Mouse (Mus musculus) heart, embryonic 10.5 days (tissue): Measurements from ENCODE around the gene Nkpd1. TPM values are rescaled to one million over a fixed set of nuclear protein-coding genes. Genes with fewer than 3 reads are reported as not detected.
A peak's percentile ranks its signal among the peaks of the same experiment; 100 is the strongest.

Experiments
- DNase-seq: peaks from one replicate; pipeline ENCODE4 v3.0.0-alpha.2; 2017; ENCODE audit warnings: low spot score
- H3K27ac ChIP-seq: fragments of 300-500 bp; sonication (generic); 2 replicates; pipeline ENCODE4 v1.5.1; 2016; ENCODE audit warnings: mild to moderate bottlenecking
- H3K27me3 ChIP-seq: fragments of 300-500 bp; sonication (generic); 2 replicates; pipeline ENCODE4 v1.6.1; 2016; ENCODE audit warnings: mild to moderate bottlenecking; ENCODE audit not compliant: poor library complexity, insufficient read depth, severe bottlenecking
- H3K36me3 ChIP-seq: fragments of 300-500 bp; sonication (generic); 2 replicates; pipeline ENCODE4 v1.6.1; 2016; ENCODE audit warnings: mild to moderate bottlenecking, moderate library complexity
- H3K4me1 ChIP-seq: fragments of 300-500 bp; sonication (generic); 2 replicates; pipeline ENCODE4 v1.6.1; 2016; ENCODE audit warnings: mild to moderate bottlenecking
- H3K4me3 ChIP-seq: fragments of 300-500 bp; sonication (generic); 2 replicates; pipeline ENCODE4 v1.5.1; 2016; ENCODE audit warnings: mild to moderate bottlenecking, moderate library complexity
- H3K9me3 ChIP-seq: fragments of 300-500 bp; sonication (generic); 2 replicates; pipeline ENCODE4 v1.6.1; 2016; ENCODE audit warnings: mild to moderate bottlenecking, moderate library complexity
- WGBS: fragments of 180-500 bp; shearing (Covaris S2); methylation state at CpG from one replicate; pipeline ENCODE4 v1.1.7; 2016; 5-methylcytosine and 5-hydroxymethylcytosine counted together
- polyA plus RNA-seq: library from polyadenylated mRNA; unstranded; fragments of >200 nt; fragmentation: Nextera tagmentation; extraction: Ambion mirVana; gene quantifications from 2 replicates; pipeline ENCODE4 v1.2.1, GENCODE M21; 2016

The Nkpd1 gene
- polyA plus RNA-seq, 1 experiment from 2014 or later: 0.14 TPM

- peaks cover 28% of the 10 kb centered on the region for H3K36me3 ChIP-seq
- H3K27me3 ChIP-seq: peaks cover 40% of the 10 kb centered on the region
- H3K27ac ChIP-seq: peak overlapping the region; percentile 90
- no peaks in the 10 kb centered on the region for H3K9me3 ChIP-seq
- H3K4me1 ChIP-seq: peaks cover 35% of the 10 kb centered on the region
- 1% methylated on average over 53 of the region's 53 CpGs for WGBS
- peak overlapping the region; percentile 75 for H3K4me3 ChIP-seq
- DNase-seq: peak; percentile 93
Measured at GRCm38 (mm10) chr7:19572926-19573775, 55.5 kb downstream of the Nkpd1 start.

- Histone ChIP-seq H3K27me3 (peaks cover 46% of the 10 kb centered on the region), H3K4me1 (peaks cover 35% of the 10 kb centered on the region), H3K27ac (peak overlapping the region; percentile 90), H3K4me3 (peak overlapping the region; percentile 75), H3K9me3 (no peaks in the 10 kb centered on the region), H3K36me3 (peaks cover 25% of the 10 kb centered on the region)
- no peak for DNase-seq
- WGBS: 11% methylated on average over 16 of the region's 16 CpGs
Measured at GRCm38 (mm10) chr7:19573776-19574140, 56.1 kb downstream of the Nkpd1 start.

Other genes starting within 250 kb of the Nkpd1 start
- gene Vasp, start 246.0 kb upstream of the Nkpd1 start, polyA plus RNA-seq: 99.0 and 112 TPM in 2 replicates
- 0.13 TPM in 1 of 2 replicates, not detected in the other for gene Ppm1n, start 237.8 kb upstream of the Nkpd1 start, polyA plus RNA-seq
- 22.4 and 26.0 TPM in 2 replicates for gene Rtn2, start 235.2 kb upstream of the Nkpd1 start, polyA plus RNA-seq
- 0.24 and 0.27 TPM in 2 replicates for gene Fosb, start 207.8 kb upstream of the Nkpd1 start, polyA plus RNA-seq
- 74.0 and 84.2 TPM in 2 replicates for gene Ercc1, start 173.1 kb upstream of the Nkpd1 start, polyA plus RNA-seq
- 23.2 and 27.8 TPM in 2 replicates for gene Cd3eap, start 158.4 kb upstream of the Nkpd1 start, polyA plus RNA-seq
- 12.0 and 16.2 TPM in 2 replicates for gene Ppp1r13l, start 158.1 kb upstream of the Nkpd1 start, polyA plus RNA-seq
- 19.2 and 19.3 TPM in 2 replicates for gene Ercc2, start 135.8 kb upstream of the Nkpd1 start, polyA plus RNA-seq
- gene Klc3, start 113.7 kb upstream of the Nkpd1 start, polyA plus RNA-seq: 4.4 and 5.8 TPM in 2 replicates
- gene Ckm, start 113.1 kb upstream of the Nkpd1 start, polyA plus RNA-seq: 3.6 and 9.8 TPM in 2 replicates
- 7.0 and 8.9 TPM in 2 replicates for gene Mark4, start 59.0 kb upstream of the Nkpd1 start, polyA plus RNA-seq
- 1.8 and 2.5 TPM in 2 replicates for gene Exoc3l2, start 54.5 kb upstream of the Nkpd1 start, polyA plus RNA-seq
- gene Bloc1s3, start 9.5 kb upstream of the Nkpd1 start, polyA plus RNA-seq: 1.5 and 2.0 TPM in 2 replicates
- 95.3 and 107 TPM in 2 replicates for gene Trappc6a, start 9.4 kb upstream of the Nkpd1 start, polyA plus RNA-seq
- gene Ppp1r37, start 45.2 kb downstream of the Nkpd1 start, polyA plus RNA-seq: 17.9 and 30.0 TPM in 2 replicates
- gene Zfp296, start 59.4 kb downstream of the Nkpd1 start, polyA plus RNA-seq: 0.41 and 0.69 TPM in 2 replicates
- gene Gemin7, start 59.8 kb downstream of the Nkpd1 start, polyA plus RNA-seq: 149 and 182 TPM in 2 replicates
- 38.7 and 47.6 TPM in 2 replicates for gene Clasrp, start 86.6 kb downstream of the Nkpd1 start, polyA plus RNA-seq
- 3.3 and 3.8 TPM in 2 replicates for gene Relb, start 111.6 kb downstream of the Nkpd1 start, polyA plus RNA-seq
- 94.1 and 101 TPM in 2 replicates for gene Clptm1, start 147.2 kb downstream of the Nkpd1 start, polyA plus RNA-seq
- gene Apoc2, start 160.1 kb downstream of the Nkpd1 start, polyA plus RNA-seq: 10.8 TPM in 1 of 2 replicates, not detected in the other
- 0.46 TPM in 1 of 2 replicates, not detected in the other for gene Gm44805, start 163.6 kb downstream of the Nkpd1 start, polyA plus RNA-seq
- gene Apoc4, start 163.6 kb downstream of the Nkpd1 start, polyA plus RNA-seq: 0.65 TPM in 1 of 2 replicates, not detected in the other
- 5.4 and 19.9 TPM in 2 replicates for gene Apoc1, start 174.8 kb downstream of the Nkpd1 start, polyA plus RNA-seq
- gene Apoe, start 181.3 kb downstream of the Nkpd1 start, polyA plus RNA-seq: 326 and 523 TPM in 2 replicates
- gene Tomm40, start 197.6 kb downstream of the Nkpd1 start, polyA plus RNA-seq: 237 and 260 TPM in 2 replicates
- gene Nectin2, start 232.6 kb downstream of the Nkpd1 start, polyA plus RNA-seq: 130 and 138 TPM in 2 replicates